Mouse (Mus musculus): Measurements from ENCODE around the gene Rdh13.

Rdh13 gene

DNA sequence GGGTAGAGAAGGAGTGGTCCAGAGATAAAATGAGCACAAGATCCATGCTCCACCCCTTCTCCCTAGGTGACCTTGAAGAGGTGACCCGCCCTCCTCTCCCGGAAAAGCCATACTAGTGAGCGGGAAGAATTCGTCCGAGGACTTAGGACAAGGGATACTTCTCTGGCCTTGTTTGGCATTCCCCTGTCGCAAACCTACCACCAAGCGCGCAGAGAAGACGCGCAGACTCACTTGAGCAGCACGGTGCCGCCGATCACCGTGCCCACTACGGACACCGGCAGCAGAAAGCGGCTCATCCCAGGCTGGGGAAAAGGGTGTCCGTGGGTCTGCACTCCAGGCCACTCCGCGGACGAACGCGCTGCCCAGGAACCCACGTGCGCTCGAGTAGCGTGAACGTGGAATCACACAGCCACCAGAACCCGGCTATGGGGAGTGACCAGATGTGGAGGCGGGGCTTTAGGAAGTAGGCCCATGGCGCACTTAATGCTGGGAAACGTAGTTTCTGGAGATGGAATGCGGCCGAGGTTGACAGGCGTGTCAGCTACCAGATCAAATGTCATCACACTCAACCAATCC is at the start of gene Rdh13:
Gene Rdh13 (minus strand): TSS at position 434 of the 576 bp plus-strand sequence.
- peak; percentile 93 for DNase-seq (ENCODE audit: low spot score)

GRCm38 (mm10) chr7:4493991-4494390 is 48.5 kb upstream of the Rdh13 start:
- DNase-seq (ENCODE audit: low spot score), result no peak

DNA sequence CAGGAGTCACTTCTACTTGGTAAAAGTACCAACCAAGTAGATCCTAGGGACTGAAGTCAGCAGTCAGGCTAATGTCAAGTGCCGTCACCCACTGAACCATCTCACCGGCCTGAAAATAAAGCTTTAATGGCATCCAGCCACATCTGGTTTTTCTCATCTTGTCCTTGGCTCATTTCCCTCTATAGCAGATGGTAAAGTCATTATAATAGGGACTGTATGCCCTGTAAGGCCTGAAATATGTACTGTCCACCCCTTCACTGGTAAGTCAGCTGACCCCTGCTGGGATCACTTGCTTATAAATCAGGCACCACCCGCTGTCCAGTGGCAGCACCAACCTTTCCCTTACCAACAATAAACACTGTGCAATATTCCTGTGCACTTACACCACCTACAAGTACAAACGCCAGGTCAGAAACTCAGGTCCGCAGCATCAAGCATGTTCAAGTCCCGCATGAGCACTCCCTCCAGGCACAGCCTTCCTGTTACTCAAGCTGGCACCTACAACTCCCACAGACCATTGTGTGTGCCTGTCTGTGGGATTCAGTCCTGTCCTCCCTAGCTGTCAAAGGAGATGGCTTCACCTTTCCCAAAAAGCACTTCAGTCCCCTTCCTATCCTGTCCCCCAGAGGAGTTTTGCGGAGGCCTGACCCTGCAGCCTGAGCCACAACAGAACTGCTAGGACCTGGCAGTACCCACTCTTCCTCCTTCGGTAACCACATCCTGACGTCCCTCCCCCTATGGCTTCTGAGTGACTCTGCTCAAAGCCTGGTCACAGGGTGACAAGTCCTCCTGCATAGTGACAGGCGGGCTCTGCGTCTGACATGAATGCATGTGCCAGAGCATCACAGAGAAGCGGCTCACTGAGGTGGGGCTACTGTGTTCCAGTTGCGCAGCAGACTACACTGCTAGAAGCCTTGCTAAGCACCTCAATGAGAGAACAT is 47.1 kb upstream of the Rdh13 start:
- no peak for DNase-seq (ENCODE audit: low spot score)

DNA sequence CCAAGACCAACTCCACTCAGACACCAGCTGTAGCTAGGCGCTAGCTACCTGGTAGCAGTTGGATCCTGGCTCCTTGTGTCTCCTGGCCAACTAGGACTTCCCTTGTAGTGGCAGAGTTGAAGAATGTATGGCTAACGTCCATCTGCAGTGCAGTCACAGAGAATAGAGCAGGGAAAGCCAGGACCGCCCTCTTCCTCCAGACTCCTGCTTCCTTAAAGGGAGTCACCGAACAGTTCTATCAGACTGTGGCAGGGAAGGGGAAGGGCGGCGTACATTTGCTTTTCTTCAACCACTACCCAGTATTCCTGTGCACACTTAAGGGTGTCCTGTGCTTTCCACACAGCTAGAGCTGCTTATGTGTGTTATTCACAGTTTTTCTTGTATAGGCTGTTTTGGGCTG is 45.9 kb upstream of the Rdh13 start:
- DNase-seq (ENCODE audit: low spot score), result no peak

GRCm38 (mm10) chr7:4482281-4482680 is 36.8 kb upstream of the Rdh13 start:
- DNase-seq (ENCODE audit: low spot score), result no peak

- no peak for DNase-seq (ENCODE audit: low spot score)
These were observed 34.2 kb upstream of the Rdh13 start for GRCm38 (mm10) chr7:4479674-4480073.

DNA sequence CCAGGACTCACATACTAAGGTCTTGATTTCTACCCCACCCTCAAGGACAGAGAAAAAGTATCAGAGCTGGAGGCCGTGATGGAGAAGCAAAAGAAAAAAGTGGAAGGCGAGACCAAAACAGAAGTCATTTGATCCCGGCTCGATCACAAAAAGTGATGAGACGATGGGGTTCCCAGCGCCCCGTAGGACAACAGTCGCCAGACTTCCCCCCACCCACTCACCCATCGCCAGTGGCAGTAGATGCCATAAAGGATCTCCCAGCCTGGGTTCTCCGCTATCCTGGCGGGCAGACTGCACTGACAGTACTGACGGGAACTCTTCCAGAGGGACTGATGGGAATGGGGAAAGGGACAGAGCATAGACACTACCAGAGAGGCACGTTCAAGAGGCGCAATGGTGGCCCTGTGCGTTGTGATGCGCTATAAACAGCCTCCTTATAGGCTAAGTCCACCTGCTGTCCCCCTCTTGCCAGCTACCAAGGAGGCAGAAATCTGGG is 33.4 kb upstream of the Rdh13 start:
- no peak for DNase-seq (ENCODE audit: low spot score)

- peak; percentile 65 for DNase-seq (ENCODE audit: low spot score)
These were observed 32.8 kb upstream of the Rdh13 start for GRCm38 (mm10) chr7:4478021-4478795.

DNA sequence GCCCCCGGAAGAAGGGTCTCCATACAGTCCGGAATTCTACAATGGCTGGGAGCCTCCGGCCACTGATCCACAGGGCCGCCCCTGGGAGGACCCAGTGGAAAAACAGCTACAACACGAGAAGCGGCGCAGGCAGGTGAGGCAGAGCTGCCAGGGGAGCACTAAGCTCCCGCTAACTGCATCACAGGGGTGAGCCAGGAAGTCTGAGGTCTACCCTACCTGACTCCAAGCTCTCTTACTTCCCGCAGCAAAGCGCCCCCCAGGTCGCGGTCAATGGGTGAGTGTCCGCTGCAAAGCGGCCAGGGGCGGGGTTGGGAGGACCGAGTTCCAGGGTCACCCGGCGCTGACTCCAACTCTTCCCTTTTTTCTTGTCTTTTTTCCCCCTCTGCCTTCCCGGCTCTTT is 28.5 kb upstream of the Rdh13 start:
- no peak for DNase-seq (ENCODE audit: low spot score)

DNA sequence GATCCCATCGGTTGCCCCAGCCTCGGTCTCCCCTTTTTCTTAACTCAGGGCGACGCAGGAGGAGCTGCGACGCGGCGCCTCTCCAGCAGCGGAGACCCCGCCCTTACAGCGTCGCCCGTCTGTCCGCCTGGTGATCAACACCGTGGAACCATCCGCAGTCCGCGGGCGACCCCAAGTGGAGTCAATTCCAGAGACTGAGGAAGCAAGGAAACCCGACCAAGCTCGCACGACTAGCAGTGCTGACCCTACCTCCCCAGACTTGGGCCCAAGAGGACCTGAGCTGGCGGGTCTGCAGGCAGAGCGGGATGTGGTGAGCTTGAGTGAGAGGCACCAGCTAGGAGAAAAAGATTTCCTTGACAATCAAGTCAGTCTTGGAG is 25.7 kb upstream of the Rdh13 start:
- DNase-seq (ENCODE audit: low spot score), result peak; percentile 89

DNA sequence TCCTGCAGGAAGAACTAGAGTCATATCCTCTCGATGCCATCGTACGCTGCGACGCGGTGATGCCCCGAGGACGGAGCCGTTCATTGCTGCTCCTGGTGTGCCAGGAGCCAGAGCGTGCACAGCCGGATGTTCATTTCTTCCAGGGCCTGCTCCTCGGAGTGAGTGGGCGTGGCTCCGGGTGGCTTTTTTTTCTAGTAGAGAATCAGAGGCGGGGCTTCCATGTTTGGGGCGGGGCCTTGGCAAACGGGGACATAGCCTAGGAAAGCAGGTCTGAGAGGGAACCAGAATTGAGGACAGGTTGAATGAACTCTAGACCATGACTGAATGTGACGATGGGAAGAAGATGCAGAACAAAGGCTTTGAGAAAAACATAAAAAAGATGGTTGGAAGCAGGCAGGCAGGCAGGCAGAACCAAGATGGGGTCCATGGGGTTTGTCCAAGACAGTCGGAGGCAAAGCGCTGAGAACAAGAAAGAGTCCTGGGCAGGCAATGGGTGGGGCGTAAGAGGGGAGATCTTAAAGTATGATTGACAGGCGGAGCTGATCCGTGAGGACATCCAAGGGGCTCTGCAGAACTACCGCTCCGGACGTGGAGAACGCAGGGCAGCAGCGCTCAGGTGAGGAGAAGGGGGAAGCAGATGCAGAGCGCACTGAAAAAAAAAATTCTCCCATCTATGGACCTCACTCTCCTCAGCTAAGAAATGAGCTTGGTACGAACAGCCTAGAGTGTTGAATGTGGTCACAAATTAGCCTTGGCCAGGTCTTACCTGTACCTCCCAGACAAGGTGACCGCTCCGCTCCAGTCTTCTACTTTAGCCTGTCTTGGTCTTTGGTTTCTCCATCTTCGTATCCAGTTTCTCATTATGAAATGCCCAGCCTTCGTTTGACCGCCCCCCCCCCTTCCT is 25.1 kb upstream of the Rdh13 start:
- DNase-seq (ENCODE audit: low spot score), result peak; percentile 59

DNA sequence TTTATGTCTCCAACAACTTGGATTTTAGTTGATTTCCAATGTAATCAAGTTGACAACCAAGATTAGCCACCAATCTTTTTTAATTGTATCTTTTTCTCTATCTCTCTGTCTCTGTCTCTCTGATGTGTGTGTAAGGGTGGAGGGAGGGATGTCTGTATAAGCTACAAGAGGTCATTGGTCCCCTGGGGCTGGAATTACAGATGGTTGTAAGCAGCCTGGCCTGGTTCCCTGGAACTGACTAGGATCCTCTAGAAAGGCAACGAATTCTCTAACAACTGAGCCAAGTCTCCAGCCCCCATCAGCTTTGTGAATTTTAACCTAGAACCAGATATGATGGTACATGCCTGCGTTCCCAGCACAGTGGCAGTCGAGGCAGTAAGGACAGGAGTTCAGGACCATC is 22.4 kb upstream of the Rdh13 start:
- DNase-seq (ENCODE audit: low spot score), result no peak

GRCm38 (mm10) chr7:4464194-4464824 is 18.9 kb upstream of the Rdh13 start:
- no peak for DNase-seq (ENCODE audit: low spot score)

GRCm38 (mm10) chr7:4460576-4461434 is 15.4 kb upstream of the Rdh13 start, which contains the start of gene Eps8l1:
Gene Eps8l1 (plus strand): TSS chr7:4460674.
- no peak for DNase-seq (ENCODE audit: low spot score)

- no peak for DNase-seq (ENCODE audit: low spot score)
These were observed 7.2 kb upstream of the Rdh13 start for GRCm38 (mm10) chr7:4452644-4453043.

GRCm38 (mm10) chr7:4449211-4449610 is 3.8 kb upstream of the Rdh13 start:
- DNase-seq (ENCODE audit: low spot score), result no peak

GRCm38 (mm10) chr7:4448439-4448838 is 3.0 kb upstream of the Rdh13 start:
- DNase-seq (ENCODE audit: low spot score), result no peak

DNA sequence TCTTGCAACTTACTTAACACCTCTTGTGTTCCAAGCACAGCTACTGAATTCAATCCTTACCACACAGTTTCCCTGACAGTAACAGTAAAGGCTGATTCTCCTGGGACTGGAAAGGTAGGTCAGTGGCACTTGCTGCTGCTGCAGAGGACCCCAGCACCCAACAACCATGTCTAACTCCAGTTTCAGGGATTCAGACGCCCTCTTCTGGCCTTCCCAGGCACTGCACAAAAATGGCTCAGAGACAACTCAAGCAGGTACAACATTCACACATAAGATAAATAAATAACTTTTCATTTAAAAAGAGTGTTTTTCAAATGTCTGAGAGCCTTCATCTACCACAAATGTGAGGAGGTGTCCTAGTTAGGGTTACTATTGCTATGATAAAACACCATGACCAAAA is 1.7 kb upstream of the Rdh13 start:
- peak; percentile 13 for DNase-seq (ENCODE audit: low spot score)

- DNase-seq (ENCODE audit: low spot score), result no peak
These were observed 4.9 kb downstream of the Rdh13 start for GRCm38 (mm10) chr7:4440549-4440948.

GRCm38 (mm10) chr7:4437721-4438120 is 7.7 kb downstream of the Rdh13 start:
- no peak for DNase-seq (ENCODE audit: low spot score)

All from layer of hippocampus, adult 11-12 months (tissue).